Mouse (Mus musculus) lung, postnatal 0 days (tissue): ENCODE results near the gene Psme4.

Experiments
- CTCF ChIP-seq: IDR thresholded peaks from 2 replicates; pipeline ENCODE4 v1.5.1; 2016; ENCODE audit warnings: antibody characterized with exemption, mild to moderate bottlenecking
- EP300 ChIP-seq: IDR thresholded peaks from 2 replicates; pipeline ENCODE4 v1.6.1; 2016; ENCODE audit warnings: antibody characterized with exemption, mild to moderate bottlenecking, control low read depth

- TF ChIP-seq CTCF (no peak), EP300 (no peak)
Measured at GRCm38 (mm10) chr11:30781612-30782011, 10.1 kb downstream of the Psme4 start.
